Mouse (Mus musculus): ENCODE data around the gene Cxcl12.

The Cxcl12 gene

DNA sequence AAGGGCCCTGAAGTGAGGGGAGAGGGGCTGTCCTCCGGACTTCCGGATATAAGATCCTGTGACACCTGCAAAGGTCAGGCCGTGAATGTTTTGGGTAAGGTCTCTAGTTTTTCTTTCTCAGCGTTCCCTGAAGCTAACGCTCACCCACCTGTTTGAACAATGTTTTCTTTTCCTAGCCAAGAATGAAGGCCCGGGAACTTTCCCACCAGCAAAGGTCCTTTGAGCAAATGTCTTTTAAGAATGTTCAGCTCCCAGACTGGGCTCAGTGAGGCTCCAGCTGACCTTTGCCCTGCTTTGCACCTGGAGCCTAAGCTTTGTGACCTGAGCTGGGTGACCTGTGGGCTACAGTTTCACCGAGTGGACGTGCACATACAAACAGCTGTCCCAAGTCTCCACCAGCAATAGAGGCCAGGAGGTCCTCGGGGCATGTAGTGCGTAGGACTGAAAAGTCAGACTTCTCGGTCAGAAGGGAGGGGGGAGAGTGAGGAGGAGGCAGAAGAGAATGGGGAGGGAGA, 52.6 kb downstream of the Cxcl12 start:
- peak; percentile 50 for DNase-seq (ENCODE audit: low spot score)

Measured in embryo, embryonic 10.5 days (tissue).